Mouse (Mus musculus) bone marrow macrophage, adult 2 months (primary cell): ENCODE measurements at regions not wholly inside any gene's neighbourhood (a gene's known extent, or its start where the extent isn't known, plus 50 kb on each side); places are given as distances from the start of the nearest gene placed in this dataset.

Experiments used
- CTCF ChIP-seq: IDR thresholded peaks from 2 replicates; pipeline ENCODE4 v1.5.1; 2012; ENCODE audit warnings: low read depth, mild to moderate bottlenecking, low read length, moderate library complexity
- POLR2A ChIP-seq: IDR thresholded peaks from 2 replicates; pipeline ENCODE4 v1.6.1; 2012; ENCODE audit warnings: mild to moderate bottlenecking, low read depth, low read length, borderline replicate concordance

GRCm38 (mm10) chr16:13045079-13045590, 64.3 kb upstream of the Ercc4 start:
- TF ChIP-seq CTCF (no peak), POLR2A (no peak)
